ENCODE assay signal across 7 mouse cellular contexts in the genomic region with DNA sequence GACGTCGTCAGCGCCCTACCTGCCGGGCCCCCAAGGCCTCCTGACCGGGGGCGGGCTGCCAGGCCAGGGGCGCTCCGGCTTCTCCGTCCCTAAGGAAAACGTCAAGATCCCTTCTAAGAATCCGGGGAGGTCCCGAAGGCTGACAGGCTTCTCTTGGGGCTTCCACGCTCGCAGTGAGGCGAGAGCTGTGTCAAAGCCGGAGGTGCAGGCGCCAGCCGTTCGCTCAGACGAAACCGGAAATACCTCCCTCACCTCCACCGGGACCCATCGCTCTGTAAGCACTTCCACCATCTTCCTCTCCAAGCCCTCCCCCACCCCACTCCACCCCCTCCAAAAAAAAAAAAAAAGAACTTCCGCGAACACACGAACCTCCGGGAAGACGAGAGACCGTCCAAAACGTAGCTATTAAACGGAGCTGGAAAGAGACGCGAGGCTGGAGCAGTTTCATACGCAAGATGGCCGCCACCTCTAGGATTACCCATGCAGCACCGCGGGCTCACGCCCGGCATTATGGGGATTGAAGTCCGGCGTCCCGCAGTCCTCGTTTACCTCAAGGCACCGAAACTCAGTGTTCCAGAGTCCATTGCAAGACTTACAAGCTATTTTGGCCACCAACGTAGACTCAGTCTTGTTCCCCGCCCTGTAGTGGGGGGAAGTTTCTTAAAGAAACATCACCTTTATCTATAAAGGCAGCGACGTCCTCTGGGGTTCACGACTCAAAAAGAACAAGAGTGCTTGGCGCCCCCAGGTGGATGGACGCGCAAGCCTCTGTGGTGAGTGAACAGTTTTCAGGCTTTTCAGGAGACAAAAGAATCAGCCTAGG. TPM values are rescaled to one million over a fixed set of nuclear protein-coding genes. Genes with fewer than 3 reads are reported as not detected.
A peak's percentile ranks its signal among the peaks of the same experiment; 100 is the strongest.
DNase-seq lines count a peak whose midpoint lies in the region; ATAC-seq and TF ChIP-seq lines count a peak whose summit lies in the region.

No protein-coding gene starts in this region.

- TF ChIP-seq POLR2A in small intestine, adult 2 months (IDR thresholded peaks at IDR 0.05; ENCODE audit: low read depth, low read length) = 0 out of 2 replicates have a peak, but pooled peaks have one; percentile 9

- H3K27me3 ChIP-seq in embryonic facial prominence, embryonic 10.5 days (replicated peaks; ENCODE audit: low read depth, poor library complexity, severe bottlenecking) = no peaks in the 10 kb centered on the region
- H3K27me3 ChIP-seq in intestine, postnatal 0 days (replicated peaks; ENCODE audit: control insufficient read depth, insufficient read depth, low read length) = no peaks in the 10 kb centered on the region
- no peaks in the 10 kb centered on the region for H3K27me3 ChIP-seq in midbrain, embryonic 12.5 days
- no peaks in the 10 kb centered on the region for H3K27me3 ChIP-seq in small intestine, adult 2 months (ENCODE audit: control insufficient read depth, insufficient read depth, low read length)

- intact Hi-C loops in left cerebral cortex, postnatal 4 days (cut with DNase I) = no loop called here

- H3K9ac ChIP-seq in intestine, postnatal 0 days (ENCODE audit: low read depth, low read length) = peak overlapping the region; percentile 97
- H3K9ac ChIP-seq in midbrain, embryonic 12.5 days (replicated peaks) = peak overlapping the region; percentile 79

- peak; percentile 99 for ATAC-seq in intestine, postnatal 0 days
- peak; percentile 99 for ATAC-seq in midbrain, embryonic 12.5 days (ENCODE audit: low FRiP score, low read depth)

- WGBS in embryonic facial prominence, embryonic 10.5 days = under 1% methylated on average over 52 of the region's 52 CpGs
- WGBS in intestine, postnatal 0 days = under 1% methylated on average over 52 of the region's 52 CpGs
- under 1% methylated on average over 52 of the region's 52 CpGs for WGBS in midbrain, embryonic 12.5 days
- WGBS in small intestine, adult 2 months = under 1% methylated on average over 52 of the region's 52 CpGs

- peak; percentile 93 for TF ChIP-seq CTCF in intestine, postnatal 0 days (IDR thresholded peaks at IDR 0.05; ENCODE audit: low read depth)
- peak; percentile 92 for TF ChIP-seq CTCF in small intestine, adult 2 months (IDR thresholded peaks at IDR 0.05; ENCODE audit: extremely low read depth, insufficient read length, insufficient replicate concordance, low read depth, low read length)

- peak; percentile 95 for DNase-seq in adrenal gland, postnatal 10 days
- DNase-seq in embryonic facial prominence, embryonic 10.5 days (ENCODE audit: low spot score) = peak; percentile 95
- DNase-seq in gonadal fat pad, adult 2 months (ENCODE audit: low read depth) = peak; percentile 97
- DNase-seq in left cerebral cortex, postnatal 4 days = peak; percentile 96

- peak overlapping the region; percentile 94 for H3K27ac ChIP-seq in embryonic facial prominence, embryonic 10.5 days (replicated peaks)
- peak overlapping the region; percentile 98 for H3K27ac ChIP-seq in intestine, postnatal 0 days (ENCODE audit: low read depth, low read length)
- peak overlapping the region; percentile 89 for H3K27ac ChIP-seq in midbrain, embryonic 12.5 days (replicated peaks)
- peak overlapping the region; percentile 93 for H3K27ac ChIP-seq in small intestine, adult 2 months (ENCODE audit: insufficient read depth, low read depth, low read length)

- peaks cover 35% of the 10 kb centered on the region for H3K36me3 ChIP-seq in embryonic facial prominence, embryonic 10.5 days (replicated peaks)
- peaks cover 11% of the 10 kb centered on the region; the same call in 1 of the 2 replicates for H3K36me3 ChIP-seq in intestine, postnatal 0 days (ENCODE audit: control insufficient read depth, insufficient read depth)
- peaks cover 17% of the 10 kb centered on the region for H3K36me3 ChIP-seq in midbrain, embryonic 12.5 days
- H3K36me3 ChIP-seq in small intestine, adult 2 months (ENCODE audit: control insufficient read depth, insufficient read depth, low read length) = peaks cover 15% of the 10 kb centered on the region

- peaks cover 6% of the 10 kb centered on the region; the same call in 1 of the 2 replicates for H3K4me1 ChIP-seq in embryonic facial prominence, embryonic 10.5 days
- 0 out of 2 replicates have a peak, but pooled peaks cover 2% of the 10 kb centered on the region for H3K4me1 ChIP-seq in intestine, postnatal 0 days (replicated peaks; ENCODE audit: control insufficient read depth, insufficient read depth, low read length)
- H3K4me1 ChIP-seq in midbrain, embryonic 12.5 days = peaks cover 16% of the 10 kb centered on the region; the same call in 1 of the 2 replicates
- H3K4me1 ChIP-seq in small intestine, adult 2 months (ENCODE audit: control insufficient read depth, insufficient read depth, insufficient read length, low read length) = no peaks in the 10 kb centered on the region

- H3K4me2 ChIP-seq in intestine, postnatal 0 days (replicated peaks; ENCODE audit: low read depth) = peak overlapping the region; percentile 71
- H3K4me2 ChIP-seq in midbrain, embryonic 12.5 days (replicated peaks) = peak overlapping the region; percentile 81

- H3K4me3 ChIP-seq in embryonic facial prominence, embryonic 10.5 days = peak overlapping the region; percentile 96
- peak overlapping the region; percentile 96 for H3K4me3 ChIP-seq in intestine, postnatal 0 days (ENCODE audit: low read depth, low read length)
- peak overlapping the region; percentile 65 for H3K4me3 ChIP-seq in midbrain, embryonic 12.5 days
- peak overlapping the region; percentile 94 for H3K4me3 ChIP-seq in small intestine, adult 2 months (ENCODE audit: low read depth, low read length)

- no peaks in the 10 kb centered on the region for H3K9me3 ChIP-seq in embryonic facial prominence, embryonic 10.5 days
- no peaks in the 10 kb centered on the region for H3K9me3 ChIP-seq in intestine, postnatal 0 days (ENCODE audit: control insufficient read depth)
- no peaks in the 10 kb centered on the region for H3K9me3 ChIP-seq in midbrain, embryonic 12.5 days

RNA-seq across cellular contexts. Expression of a gene that starts 0.6 kb away (rescaled TPM):
- 10 to 100 TPM; 72.4 to 81.4 TPM for total RNA-seq in adrenal gland, postnatal 10 days (2021)
- 37.6 and 37.7 TPM in 2 replicates for polyA plus RNA-seq in embryonic facial prominence, embryonic 10.5 days (2016; fragmentation: Nextera tagmentation; extraction: Ambion mirVana)
- polyA plus RNA-seq in gonadal fat pad, adult 2 months (2012; rRNA removed) = 9.4 and 11.1 TPM in 2 replicates
- polyA plus RNA-seq in intestine, postnatal 0 days (2015; fragmentation: Nextera tagmentation; extraction: Ambion mirVana) = 38.3 and 43.2 TPM in 2 replicates
- total RNA-seq in left cerebral cortex, postnatal 4 days (2021) = 10 to 100 TPM; 70.6 to 76.1 TPM
- 34.7 and 36.2 TPM in 2 replicates for polyA plus RNA-seq in midbrain, embryonic 12.5 days (2016; fragmentation: Nextera tagmentation; extraction: Ambion mirVana)
- polyA plus RNA-seq in small intestine, adult 2 months (2012; rRNA removed) = 1.4 and 1.7 TPM in 2 replicates

RNA-seq across cellular contexts. Expression of a gene that starts 8.2 kb away (rescaled TPM):
- 10 to 100 TPM; 25.9 to 35.0 TPM for total RNA-seq in adrenal gland, postnatal 10 days (2021)
- polyA plus RNA-seq in embryonic facial prominence, embryonic 10.5 days (2016; fragmentation: Nextera tagmentation; extraction: Ambion mirVana) = 42.0 and 43.0 TPM in 2 replicates
- polyA plus RNA-seq in gonadal fat pad, adult 2 months (2012; rRNA removed) = 4.3 and 5.9 TPM in 2 replicates
- polyA plus RNA-seq in intestine, postnatal 0 days (2015; fragmentation: Nextera tagmentation; extraction: Ambion mirVana) = 6.7 and 8.5 TPM in 2 replicates
- 10 to 100 TPM; 76.3 to 82.5 TPM for total RNA-seq in left cerebral cortex, postnatal 4 days (2021)
- polyA plus RNA-seq in midbrain, embryonic 12.5 days (2016; fragmentation: Nextera tagmentation; extraction: Ambion mirVana) = 44.0 and 44.9 TPM in 2 replicates
- 0.34 and 1.0 TPM in 2 replicates for polyA plus RNA-seq in small intestine, adult 2 months (2012; rRNA removed)

Comparison
In these comparisons a context has a peak if more than half of its experiments do, and no peak if none do; other contexts are left out.
1. Peak in every context shown above with its lines: DNase-seq, ATAC-seq, H3K4me3 ChIP-seq and H3K27ac ChIP-seq.